Mouse (Mus musculus): ENCODE measurements at regions not wholly inside any gene's neighbourhood (a gene's known extent, or its start where the extent isn't known, plus 50 kb on each side); places are given as distances from the start of the nearest gene placed in this dataset.

- Histone ChIP-seq H3K9ac (ENCODE audit: low read length) (no peak overlapping the region), H3K4me1 (ENCODE audit: control insufficient read depth, insufficient read depth, low read length) (no peaks in the 10 kb centered on the region), H3K36me3 (ENCODE audit: control insufficient read depth, insufficient read depth, low read length) (no peaks in the 10 kb centered on the region), H3K4me3 (ENCODE audit: low read depth, low read length) (no peak overlapping the region), H3K4me2 (no peak overlapping the region), H3K9me3 (ENCODE audit: control insufficient read depth, low read length) (no peaks in the 10 kb centered on the region), H3K27me3 (ENCODE audit: control insufficient read depth, insufficient read depth, low read length) (no peaks in the 10 kb centered on the region), H3K27ac (ENCODE audit: low read depth, low read length) (no peak overlapping the region)
- no peak for DNase-seq (ENCODE audit: low spot score, missing footprints)
- no peak for ATAC-seq (ENCODE audit: low FRiP score)
Measured at GRCm38 (mm10) chr8:7430482-7430881, 1230.6 kb downstream of the Efnb2 start.

GRCm38 (mm10) chr8:7398175-7398574, 1262.9 kb downstream of the Efnb2 start:
- WGBS, result 81% methylated on average over 2 of the region's 2 CpGs
- Histone ChIP-seq H3K36me3 (ENCODE audit: control insufficient read depth, insufficient read depth, low read length) (no peaks in the 10 kb centered on the region), H3K4me3 (ENCODE audit: low read depth, low read length) (no peak overlapping the region), H3K9ac (ENCODE audit: low read length) (no peak overlapping the region), H3K4me2 (no peak overlapping the region), H3K27me3 (ENCODE audit: control insufficient read depth, insufficient read depth, low read length) (no peaks in the 10 kb centered on the region), H3K9me3 (ENCODE audit: control insufficient read depth, low read length) (no peaks in the 10 kb centered on the region), H3K4me1 (ENCODE audit: control insufficient read depth, insufficient read depth, low read length) (no peaks in the 10 kb centered on the region), H3K27ac (ENCODE audit: low read depth, low read length) (no peak overlapping the region)
- DNase-seq (ENCODE audit: low spot score, missing footprints) (no peak), ATAC-seq (ENCODE audit: low FRiP score) (no peak)

GRCm38 (mm10) chr8:7397355-7397862, 1263.6 kb downstream of the Efnb2 start:
- H3K27ac ChIP-seq (ENCODE audit: low read depth, low read length), result no peak overlapping the region
- no peaks in the 10 kb centered on the region for H3K4me1 ChIP-seq (ENCODE audit: control insufficient read depth, insufficient read depth, low read length)
- no peaks in the 10 kb centered on the region for H3K9me3 ChIP-seq (ENCODE audit: control insufficient read depth, low read length)
- H3K36me3 ChIP-seq (ENCODE audit: control insufficient read depth, insufficient read depth, low read length), result no peaks in the 10 kb centered on the region
- WGBS, result 85% methylated on average over 5 of the region's 5 CpGs
- H3K27me3 ChIP-seq (ENCODE audit: control insufficient read depth, insufficient read depth, low read length), result no peaks in the 10 kb centered on the region
- no peak for ATAC-seq (ENCODE audit: low FRiP score)
- no peak for DNase-seq (ENCODE audit: low spot score, missing footprints)
- no peak overlapping the region for H3K4me3 ChIP-seq (ENCODE audit: low read depth, low read length)
- no peak overlapping the region for H3K9ac ChIP-seq (ENCODE audit: low read length)
- H3K4me2 ChIP-seq, result no peak overlapping the region
